Mouse (Mus musculus): ENCODE measurements at regions not wholly inside any gene's neighbourhood (a gene's known extent, or its start where the extent isn't known, plus 50 kb on each side); places are given as distances from the start of the nearest gene placed in this dataset.
"Not testable (repeated sequence)": the region's sequence is repeated elsewhere in the genome, so short reads cannot be mapped to it uniquely, and the experiment has no call there.

DNA sequence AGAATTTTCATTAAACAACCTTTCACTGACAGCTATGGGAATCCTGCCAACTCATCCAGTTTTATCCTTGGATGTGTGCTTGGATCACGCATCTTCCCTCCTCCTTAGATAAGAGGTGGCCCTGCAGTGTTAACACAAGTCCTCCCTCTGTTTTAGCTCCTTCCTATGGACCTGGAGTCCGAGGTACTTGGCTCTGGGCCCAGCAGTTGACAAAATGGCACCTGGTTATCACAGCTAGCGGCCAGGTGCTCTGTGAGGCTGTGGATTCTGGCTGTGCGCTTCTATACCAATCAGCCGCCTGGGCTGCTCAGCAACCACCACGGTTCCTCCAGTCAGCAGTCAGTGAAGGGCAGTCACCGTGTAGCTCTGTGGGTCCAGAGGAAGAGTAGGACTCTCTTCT lies 157.4 kb downstream of the Prdm2 start:
- DNase-seq = no peak

DNA sequence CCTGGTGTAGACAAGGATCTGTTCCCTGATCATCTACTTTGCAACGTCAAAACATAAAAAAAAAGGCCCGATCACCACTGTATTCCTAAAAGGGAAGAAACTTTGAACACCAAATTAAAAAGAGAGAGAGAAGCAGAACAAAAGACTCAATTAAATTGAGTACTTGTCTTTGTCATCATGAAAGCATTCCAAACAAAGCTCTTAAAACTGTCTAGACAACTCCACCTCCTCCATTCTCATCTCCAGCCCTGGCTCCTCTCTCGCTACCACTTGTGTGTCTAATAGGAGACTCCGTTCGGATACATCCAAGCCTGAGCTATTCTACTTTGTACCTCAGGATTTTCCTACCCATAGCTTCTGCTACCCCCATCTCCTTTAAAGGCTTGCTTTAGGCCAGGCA lies 159.8 kb downstream of the Prdm2 start:
- Histone ChIP-seq H3K9me3 (ENCODE audit: control insufficient read depth, low read length) (no peaks in the 10 kb centered on the region), H3K4me2 (ENCODE audit: low read length) (no peak overlapping the region), H3K4me3 (replicated peaks; ENCODE audit: low read depth, low read length) (no peak overlapping the region), H3K36me3 (ENCODE audit: control insufficient read depth, insufficient read depth, low read length) (no peaks in the 10 kb centered on the region), H3K27ac (replicated peaks; ENCODE audit: low read depth, low read length) (no peak overlapping the region), H3K4me1 (ENCODE audit: control insufficient read depth, insufficient read depth, low read length) (no peaks in the 10 kb centered on the region), H3K9ac (replicated peaks; ENCODE audit: low read length) (no peak overlapping the region), H3K27me3 (ENCODE audit: control insufficient read depth, insufficient read depth, low read length) (no peaks in the 10 kb centered on the region)
- 77% methylated on average over 5 of the region's 5 CpGs for WGBS
- no peak for ATAC-seq (ENCODE audit: low FRiP score, low TSS enrichment)
- no peak for DNase-seq

More for the DNA sequence above, 157.4 kb downstream of the Prdm2 start:
- ATAC-seq (ENCODE audit: low FRiP score, low TSS enrichment) = no peak
- Histone ChIP-seq H3K27me3 (ENCODE audit: control insufficient read depth, insufficient read depth, low read length) (no peaks in the 10 kb centered on the region), H3K9ac (replicated peaks; ENCODE audit: low read length) (no peak overlapping the region), H3K4me1 (ENCODE audit: control insufficient read depth, insufficient read depth, low read length) (no peaks in the 10 kb centered on the region), H3K4me2 (ENCODE audit: low read length) (no peak overlapping the region), H3K4me3 (replicated peaks; ENCODE audit: low read depth, low read length) (no peak overlapping the region), H3K36me3 (ENCODE audit: control insufficient read depth, insufficient read depth, low read length) (no peaks in the 10 kb centered on the region), H3K27ac (replicated peaks; ENCODE audit: low read depth, low read length) (no peak overlapping the region), H3K9me3 (ENCODE audit: control insufficient read depth, low read length) (no peaks in the 10 kb centered on the region)
- 82% methylated on average over 7 of the region's 7 CpGs for WGBS

DNA sequence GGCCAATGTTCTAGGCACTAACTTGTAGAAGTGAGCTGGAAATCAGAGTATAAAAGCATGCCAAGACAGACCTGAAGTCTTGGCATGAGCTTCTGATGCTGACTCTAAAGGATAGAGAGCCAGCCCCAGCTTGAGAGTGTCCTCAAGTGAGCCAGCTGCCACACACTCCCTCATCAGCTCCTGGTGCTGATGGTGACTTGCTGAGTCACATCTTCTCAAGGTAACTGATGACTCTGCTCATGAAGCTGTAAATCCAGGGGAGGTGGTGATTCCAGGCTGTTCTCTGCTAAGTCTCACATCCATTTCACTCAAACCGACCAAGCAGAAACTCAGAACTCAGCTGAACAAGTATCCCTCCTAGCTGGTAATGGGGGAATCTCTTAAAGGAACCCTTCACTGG lies 161.6 kb downstream of the Prdm2 start:
- no peak for DNase-seq
- H3K4me2 ChIP-seq (ENCODE audit: low read length) = no peak overlapping the region
- WGBS = 85% methylated on average over 1 of the region's 1 CpGs

DNA sequence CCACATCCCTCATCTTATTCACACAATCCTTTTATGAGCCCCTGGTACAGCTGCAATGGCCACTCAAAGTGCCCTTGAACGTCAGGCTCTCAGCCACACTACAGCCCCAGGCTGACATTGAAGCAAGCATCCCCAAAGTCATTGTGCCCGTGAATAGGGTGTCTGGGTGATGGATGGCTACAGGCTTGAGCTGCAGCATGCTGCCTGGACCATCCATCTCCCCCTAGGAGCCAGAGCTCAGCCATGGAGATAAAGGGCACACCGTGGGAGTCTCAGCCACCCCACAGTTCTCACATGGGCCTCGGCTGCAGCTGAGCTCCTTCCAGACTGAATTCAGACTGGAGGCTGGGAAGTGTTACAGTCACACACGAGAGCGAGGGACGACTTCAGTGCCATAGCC lies 167.6 kb downstream of the Prdm2 start:
- Histone ChIP-seq H3K4me2 (ENCODE audit: low read length) (no peak overlapping the region), H3K27ac (replicated peaks; ENCODE audit: low read depth, low read length) (no peak overlapping the region), H3K9ac (replicated peaks; ENCODE audit: low read length) (no peak overlapping the region), H3K9me3 (ENCODE audit: control insufficient read depth, low read length) (no peaks in the 10 kb centered on the region), H3K4me1 (ENCODE audit: control insufficient read depth, insufficient read depth, low read length) (no peaks in the 10 kb centered on the region), H3K36me3 (ENCODE audit: control insufficient read depth, insufficient read depth, low read length) (no peaks in the 10 kb centered on the region), H3K27me3 (ENCODE audit: control insufficient read depth, insufficient read depth, low read length) (no peaks in the 10 kb centered on the region), H3K4me3 (replicated peaks; ENCODE audit: low read depth, low read length) (no peak overlapping the region)
- ATAC-seq (ENCODE audit: low FRiP score, low TSS enrichment) (no peak), DNase-seq (no peak)
- 44% methylated on average over 7 of the region's 7 CpGs for WGBS

More for the DNA sequence above, 161.6 kb downstream of the Prdm2 start:
- no peaks in the 10 kb centered on the region for H3K4me1 ChIP-seq (ENCODE audit: control insufficient read depth, insufficient read depth, low read length)
- no peak for ATAC-seq (ENCODE audit: low FRiP score, low TSS enrichment)
- no peaks in the 10 kb centered on the region for H3K9me3 ChIP-seq (ENCODE audit: control insufficient read depth, low read length)
- H3K27me3 ChIP-seq (ENCODE audit: control insufficient read depth, insufficient read depth, low read length) = no peaks in the 10 kb centered on the region
- H3K36me3 ChIP-seq (ENCODE audit: control insufficient read depth, insufficient read depth, low read length) = no peaks in the 10 kb centered on the region
- no peak overlapping the region for H3K27ac ChIP-seq (replicated peaks; ENCODE audit: low read depth, low read length)
- no peak overlapping the region for H3K9ac ChIP-seq (replicated peaks; ENCODE audit: low read length)
- no peak overlapping the region for H3K4me3 ChIP-seq (replicated peaks; ENCODE audit: low read depth, low read length)

GRCm38 (mm10) chr4:143042806-143043205 lies 170.0 kb downstream of the Prdm2 start:
- Histone ChIP-seq H3K27me3 (ENCODE audit: control insufficient read depth, insufficient read depth, low read length) (no peaks in the 10 kb centered on the region), H3K27ac (replicated peaks; ENCODE audit: low read depth, low read length) (0 out of 2 replicates have a peak overlapping the region, but pooled peaks have one; percentile 6), H3K4me2 (ENCODE audit: low read length) (no peak overlapping the region), H3K9ac (replicated peaks; ENCODE audit: low read length) (no peak overlapping the region), H3K4me1 (ENCODE audit: control insufficient read depth, insufficient read depth, low read length) (no peaks in the 10 kb centered on the region), H3K36me3 (ENCODE audit: control insufficient read depth, insufficient read depth, low read length) (no peaks in the 10 kb centered on the region), H3K4me3 (replicated peaks; ENCODE audit: low read depth, low read length) (no peak overlapping the region), H3K9me3 (ENCODE audit: control insufficient read depth, low read length) (no peaks in the 10 kb centered on the region)
- DNase-seq (peak; percentile 65), ATAC-seq (ENCODE audit: low FRiP score, low TSS enrichment) (no peak)
- 31% methylated on average over 6 of the region's 6 CpGs for WGBS

DNA sequence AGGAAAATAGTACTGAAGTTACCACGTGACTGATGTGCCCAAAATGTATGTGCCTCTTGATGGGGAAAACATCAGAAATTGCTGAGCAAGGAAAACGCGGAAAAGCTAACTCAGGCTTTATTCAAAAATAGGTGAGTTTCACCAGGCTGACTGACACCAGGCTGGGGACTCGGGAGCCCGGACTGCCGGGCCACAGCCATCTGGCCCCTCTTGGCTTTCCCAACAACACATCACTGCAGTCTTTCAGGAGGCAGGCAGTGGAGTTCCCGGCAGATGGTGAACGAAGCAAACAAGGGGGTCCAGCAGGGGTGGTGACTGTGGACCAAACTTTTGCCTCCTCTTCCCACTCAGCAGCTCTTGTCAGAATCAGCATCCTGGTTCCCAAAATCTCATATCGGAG lies 174.2 kb downstream of the Prdm2 start:
- Histone ChIP-seq H3K4me1 (ENCODE audit: control insufficient read depth, insufficient read depth, low read length) (no peaks in the 10 kb centered on the region), H3K27me3 (ENCODE audit: control insufficient read depth, insufficient read depth, low read length) (no peaks in the 10 kb centered on the region), H3K36me3 (ENCODE audit: control insufficient read depth, insufficient read depth, low read length) (no peaks in the 10 kb centered on the region), H3K9me3 (ENCODE audit: control insufficient read depth, low read length) (no peaks in the 10 kb centered on the region), H3K27ac (replicated peaks; ENCODE audit: low read depth, low read length) (no peak overlapping the region), H3K4me3 (replicated peaks; ENCODE audit: low read depth, low read length) (no peak overlapping the region), H3K4me2 (ENCODE audit: low read length) (no peak overlapping the region), H3K9ac (replicated peaks; ENCODE audit: low read length) (no peak overlapping the region)
- no peak for DNase-seq
- ATAC-seq (ENCODE audit: low FRiP score, low TSS enrichment) = no peak
- WGBS = 84% methylated on average over 9 of the region's 9 CpGs

DNA sequence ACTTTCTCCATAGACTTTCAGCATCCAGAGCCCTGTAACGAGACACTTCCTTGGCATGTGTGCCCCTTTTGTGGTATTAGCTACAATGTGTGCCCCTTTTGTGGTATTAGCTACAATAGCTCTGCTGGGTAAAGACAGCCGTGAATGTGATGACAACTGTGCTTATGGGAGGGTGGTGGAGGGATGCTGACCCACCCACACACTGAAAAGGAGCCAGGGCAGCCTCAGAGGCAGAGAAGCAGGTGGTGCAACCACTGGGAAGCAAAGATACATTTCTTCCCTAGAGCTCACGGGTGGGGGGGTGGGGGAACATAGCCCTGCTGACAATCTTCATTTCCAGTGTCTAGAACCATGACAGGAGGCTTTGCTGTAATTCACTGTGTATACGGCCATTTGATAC lies 176.1 kb downstream of the Prdm2 start:
- 43% methylated on average over 4 of the region's 4 CpGs for WGBS
- H3K4me2 ChIP-seq (ENCODE audit: low read length) = no peak overlapping the region
- H3K9ac ChIP-seq (replicated peaks; ENCODE audit: low read length) = no peak overlapping the region
- no peaks in the 10 kb centered on the region for H3K4me1 ChIP-seq (ENCODE audit: control insufficient read depth, insufficient read depth, low read length)
- H3K27me3 ChIP-seq (ENCODE audit: control insufficient read depth, insufficient read depth, low read length) = no peaks in the 10 kb centered on the region
- ATAC-seq (ENCODE audit: low FRiP score, low TSS enrichment) (no peak), DNase-seq (no peak)
- no peaks in the 10 kb centered on the region for H3K9me3 ChIP-seq (ENCODE audit: control insufficient read depth, low read length)
- no peak overlapping the region for H3K27ac ChIP-seq (replicated peaks; ENCODE audit: low read depth, low read length)
- no peak overlapping the region for H3K4me3 ChIP-seq (replicated peaks; ENCODE audit: low read depth, low read length)
- no peaks in the 10 kb centered on the region for H3K36me3 ChIP-seq (ENCODE audit: control insufficient read depth, insufficient read depth, low read length)

- not testable (repeated sequence) for H3K4me2 ChIP-seq (ENCODE audit: low read length); H3K9ac ChIP-seq (replicated peaks; ENCODE audit: low read length); ATAC-seq (ENCODE audit: low FRiP score, low TSS enrichment); H3K4me1 ChIP-seq (ENCODE audit: control insufficient read depth, insufficient read depth, low read length); DNase-seq; H3K27ac ChIP-seq (replicated peaks; ENCODE audit: low read depth, low read length); H3K36me3 ChIP-seq (ENCODE audit: control insufficient read depth, insufficient read depth, low read length); H3K9me3 ChIP-seq (ENCODE audit: control insufficient read depth, low read length); H3K4me3 ChIP-seq (replicated peaks; ENCODE audit: low read depth, low read length); H3K27me3 ChIP-seq (ENCODE audit: control insufficient read depth, insufficient read depth, low read length)
- WGBS = 88% methylated on average over 2 of the region's 2 CpGs
Measured at GRCm38 (mm10) chr4:143035089-143035488, 177.7 kb downstream of the Prdm2 start.

GRCm38 (mm10) chr4:143034324-143034723 lies 178.5 kb downstream of the Prdm2 start:
- WGBS = 86% methylated on average over 2 of the region's 2 CpGs
- not testable (repeated sequence) for H3K27me3 ChIP-seq (ENCODE audit: control insufficient read depth, insufficient read depth, low read length); DNase-seq; H3K27ac ChIP-seq (replicated peaks; ENCODE audit: low read depth, low read length); H3K36me3 ChIP-seq (ENCODE audit: control insufficient read depth, insufficient read depth, low read length); ATAC-seq (ENCODE audit: low FRiP score, low TSS enrichment); H3K4me2 ChIP-seq (ENCODE audit: low read length); H3K4me3 ChIP-seq (replicated peaks; ENCODE audit: low read depth, low read length); H3K9ac ChIP-seq (replicated peaks; ENCODE audit: low read length); H3K9me3 ChIP-seq (ENCODE audit: control insufficient read depth, low read length); H3K4me1 ChIP-seq (ENCODE audit: control insufficient read depth, insufficient read depth, low read length)
